Mouse (Mus musculus) embryonic stem cell, embryonic (primary cell): ENCODE data around the gene Ablim1.

Experiments used
- CTCF ChIA-PET, 4 experiments: fragments of 300-600 bp in 2 of 4; fragments of 350-600 bp in 2 of 4; sonication (Branson Sonifier 250); formaldehyde crosslinking; loops; one replicate each; lab custom pipeline; 2022; ENCODE audit warnings: inconsistent platforms in 2 of 4; lab: Charles Lee
- POLR2A ChIA-PET, 4 experiments: fragments of 300-600 bp in 2 of 4; fragments of 350-600 bp in 2 of 4; sonication (Branson Sonifier 250); formaldehyde crosslinking; loops; one replicate each; lab custom pipeline; 2022; ENCODE audit warnings: antibody characterized with exemption in 4 of 4, inconsistent platforms in 1 of 4; lab: Charles Lee

Ablim1 gene

DNA sequence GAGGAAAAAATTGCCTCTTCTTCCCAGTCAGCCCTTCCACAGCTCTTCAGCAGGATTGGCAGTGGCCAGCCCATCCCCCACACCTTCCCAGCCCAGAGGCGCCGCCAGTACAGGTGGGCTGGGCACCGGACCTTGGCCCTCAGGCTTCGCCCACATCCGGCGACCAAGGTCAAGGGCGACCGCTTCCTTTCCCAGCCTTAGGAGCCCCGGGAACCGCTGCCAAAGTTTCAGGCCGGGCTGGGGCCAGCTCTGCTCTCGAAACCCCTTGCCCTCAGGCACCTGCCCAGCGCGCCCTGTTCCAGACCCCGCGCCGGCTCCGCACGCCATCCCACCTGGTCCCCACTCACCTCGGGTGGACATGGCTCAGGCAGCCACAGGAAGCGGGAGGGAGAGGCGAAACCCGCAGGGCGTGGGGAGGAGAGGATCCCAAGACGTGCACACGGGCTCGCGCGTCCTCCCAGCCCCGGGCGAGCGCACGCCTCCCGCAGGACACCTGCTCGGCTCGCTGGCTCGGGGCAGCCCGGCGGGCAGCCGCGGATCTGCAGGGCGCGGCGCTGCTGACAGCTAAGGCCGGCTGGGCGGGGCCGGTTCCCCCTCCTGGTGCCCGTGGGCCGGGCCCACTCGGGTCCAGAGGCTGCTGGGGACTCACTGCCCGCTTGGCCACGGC, at the start of gene Ablim1:
Gene Ablim1 (minus strand): TSS at position 574 of the 667 bp plus-strand sequence.
- CTCF ChIA-PET = interaction anchor here in 3 of 4 experiments (0.5 to 1.4 kb wide), 6 partner anchors 12 to 164 kb away, joined by 3 to 5 read pairs (median 3); no protein-coding TSS in a partner anchor
- POLR2A ChIA-PET = interaction anchor here in 3 of 4 experiments (0.6 to 1.8 kb wide), 11 partner anchors 10 to 568 kb away, joined by 3 to 6 read pairs (median 4); partner anchors contain the start of gene Fam160b1 (in 1 of the 3)

DNA sequence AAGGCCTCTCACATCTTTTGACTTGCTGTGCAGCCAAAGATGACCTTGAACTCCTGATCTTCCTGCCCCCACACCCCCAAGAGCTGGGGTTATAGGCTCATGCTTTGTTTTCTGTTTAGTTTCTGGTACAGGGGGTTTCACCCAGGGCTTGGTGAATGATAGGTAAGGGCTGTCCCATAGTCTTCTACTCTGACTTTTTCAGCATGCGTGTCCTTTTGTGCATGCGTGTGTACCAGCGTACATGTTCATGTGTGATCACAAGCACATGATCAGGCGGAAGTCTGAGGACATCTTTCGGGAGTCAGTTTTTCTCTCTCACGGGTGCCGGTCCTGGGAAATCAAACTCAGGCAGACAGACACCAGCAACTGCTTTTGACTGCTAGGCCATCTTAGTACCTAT, 48.8 kb upstream of the Ablim1 start:
- ChIA-PET POLR2A (interaction anchor here in 2 of 4 experiments (11.4 to 12.4 kb wide), 2 partner anchors 12 to 13 kb away, joined by 147 to 200 read pairs; no protein-coding TSS in a partner anchor), CTCF (no interaction called here)

DNA sequence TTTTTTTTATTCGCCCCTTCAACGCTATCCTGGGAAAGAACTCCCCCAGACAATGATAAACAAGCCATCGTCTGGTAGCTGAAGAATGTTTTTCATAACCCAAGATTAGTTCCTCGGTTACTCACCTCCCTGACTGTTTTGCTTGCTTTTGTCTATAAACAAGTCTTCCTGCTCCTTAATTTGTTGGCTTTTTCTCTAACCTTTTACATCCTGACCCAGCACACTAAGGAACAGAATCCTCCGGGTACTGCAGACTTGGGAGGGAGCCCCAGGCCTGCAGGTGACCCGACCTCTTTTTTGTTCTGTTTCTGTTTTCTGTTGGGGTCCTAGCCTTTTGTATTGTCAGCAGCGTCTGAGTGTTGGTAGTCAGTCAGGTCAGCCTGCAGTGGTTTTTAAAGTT, 48.4 kb upstream of the Ablim1 start:
- ChIA-PET POLR2A (interaction anchor here in 2 of 4 experiments (11.4 to 12.4 kb wide), 2 partner anchors 12 to 13 kb away, joined by 147 to 200 read pairs; no protein-coding TSS in a partner anchor), CTCF (interaction anchor here in 1 of 4 experiments (0.6 kb wide), 1 partner anchor 222 kb away, joined by 3 read pairs; no protein-coding TSS in a partner anchor)

DNA sequence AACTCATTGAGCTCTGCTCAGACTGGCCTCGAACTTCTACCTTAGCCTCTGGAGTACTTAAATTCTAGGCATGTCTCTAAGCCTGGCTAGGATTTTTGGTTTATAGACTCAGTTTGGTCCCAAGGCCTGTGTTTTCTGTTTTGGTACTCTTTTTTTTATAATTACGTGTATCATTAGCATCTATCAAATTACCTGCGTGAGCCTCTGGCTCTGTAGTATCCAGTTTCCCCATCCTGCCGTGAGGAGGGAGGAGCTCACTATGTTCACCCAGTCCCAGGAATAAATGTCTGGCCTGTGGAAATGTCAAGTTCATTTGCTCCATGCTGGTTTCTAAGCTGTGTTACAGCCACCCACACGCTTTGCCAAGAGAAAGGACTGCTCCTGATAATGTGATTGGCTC, 47.9 kb upstream of the Ablim1 start:
- POLR2A ChIA-PET = interaction anchor here (0.6 to 12.4 kb wide), 6 partner anchors 9 to 425 kb away, joined by 3 to 200 read pairs (median 4); no protein-coding TSS in a partner anchor
- CTCF ChIA-PET = interaction anchor here in 1 of 4 experiments (0.6 kb wide), 1 partner anchor 221 kb away, joined by 3 read pairs; no protein-coding TSS in a partner anchor

DNA sequence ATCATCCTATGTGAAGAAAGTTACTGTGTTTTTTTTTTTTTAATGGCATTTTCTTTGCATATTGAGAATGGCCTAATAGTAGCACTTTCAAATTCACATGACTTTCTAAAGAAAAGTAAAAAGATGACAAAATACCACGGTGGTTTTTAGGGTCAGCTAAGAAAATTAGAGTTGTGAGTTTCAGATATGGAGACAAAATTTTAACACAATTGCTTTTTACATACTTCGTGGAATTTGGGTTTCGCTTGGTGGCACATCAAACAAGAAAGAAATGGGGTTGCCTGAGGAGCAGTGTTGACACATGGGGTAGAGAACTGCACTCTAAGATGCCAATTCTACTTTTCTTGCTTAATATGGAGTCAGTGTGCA, 47.2 kb upstream of the Ablim1 start:
- CTCF ChIA-PET = interaction anchor here in 1 of 4 experiments (1.3 to 1.6 kb wide), 2 partner anchors 29 to 249 kb away, joined by 4 to 6 read pairs; partner anchors contain the start of gene Atrnl1
- POLR2A ChIA-PET = interaction anchor here (0.6 to 12.4 kb wide), 8 partner anchors 9 to 424 kb away, joined by 3 to 200 read pairs (median 4); no protein-coding TSS in a partner anchor

DNA sequence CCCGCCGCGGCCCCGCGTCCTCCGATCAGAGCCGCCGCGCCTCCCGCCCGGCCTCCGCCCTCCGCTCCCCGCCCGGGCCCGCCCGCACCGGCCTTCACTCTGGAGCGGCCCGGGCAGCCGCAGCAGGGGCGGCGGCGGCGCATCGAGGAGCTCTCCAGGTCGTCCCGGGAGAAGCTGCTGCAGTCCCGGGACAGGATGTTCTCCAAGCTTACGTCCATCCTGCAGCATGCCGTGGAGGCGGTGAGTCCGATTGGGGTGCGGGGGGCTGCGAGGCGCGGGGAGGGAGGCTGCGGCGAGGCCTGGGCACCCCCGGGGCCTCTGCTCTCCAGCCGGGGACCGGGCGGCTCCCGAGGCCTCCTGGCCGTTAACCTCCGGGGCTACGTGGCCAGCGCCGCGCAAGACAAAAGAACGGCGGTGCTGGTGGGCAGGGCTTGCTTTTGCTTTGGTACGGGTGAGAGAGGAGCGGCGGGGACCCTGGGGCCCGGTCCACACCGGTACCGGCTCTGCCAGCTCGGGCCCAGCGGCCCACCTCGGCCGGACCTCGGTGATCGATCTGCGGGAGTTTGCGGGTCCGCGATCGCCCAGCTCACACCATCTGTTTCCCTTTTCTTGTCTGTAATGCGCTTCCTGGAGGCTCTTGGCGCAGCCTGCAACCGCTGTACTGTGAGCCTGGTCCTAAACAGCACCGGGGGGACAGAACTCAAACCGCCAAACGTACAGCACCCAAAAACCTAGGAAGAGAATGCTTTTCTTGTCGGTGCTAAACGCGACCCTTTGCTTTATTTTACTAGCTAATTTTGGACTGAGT, 46.6 kb upstream of the Ablim1 start:
- ChIA-PET POLR2A (interaction anchor here (0.6 to 12.4 kb wide), 23 partner anchors 8 to 560 kb away, joined by 3 to 200 read pairs (median 3); partner anchors contain the start of gene Ablim1 (in 1 of the 4)), CTCF (interaction anchor here (0.5 to 2.2 kb wide), 27 partner anchors 10 to 385 kb away, joined by 3 to 22 read pairs (median 4); partner anchors contain the start of genes Atrnl1 (in 1 of the 4) and Trub1 (in 1 of the 4))

DNA sequence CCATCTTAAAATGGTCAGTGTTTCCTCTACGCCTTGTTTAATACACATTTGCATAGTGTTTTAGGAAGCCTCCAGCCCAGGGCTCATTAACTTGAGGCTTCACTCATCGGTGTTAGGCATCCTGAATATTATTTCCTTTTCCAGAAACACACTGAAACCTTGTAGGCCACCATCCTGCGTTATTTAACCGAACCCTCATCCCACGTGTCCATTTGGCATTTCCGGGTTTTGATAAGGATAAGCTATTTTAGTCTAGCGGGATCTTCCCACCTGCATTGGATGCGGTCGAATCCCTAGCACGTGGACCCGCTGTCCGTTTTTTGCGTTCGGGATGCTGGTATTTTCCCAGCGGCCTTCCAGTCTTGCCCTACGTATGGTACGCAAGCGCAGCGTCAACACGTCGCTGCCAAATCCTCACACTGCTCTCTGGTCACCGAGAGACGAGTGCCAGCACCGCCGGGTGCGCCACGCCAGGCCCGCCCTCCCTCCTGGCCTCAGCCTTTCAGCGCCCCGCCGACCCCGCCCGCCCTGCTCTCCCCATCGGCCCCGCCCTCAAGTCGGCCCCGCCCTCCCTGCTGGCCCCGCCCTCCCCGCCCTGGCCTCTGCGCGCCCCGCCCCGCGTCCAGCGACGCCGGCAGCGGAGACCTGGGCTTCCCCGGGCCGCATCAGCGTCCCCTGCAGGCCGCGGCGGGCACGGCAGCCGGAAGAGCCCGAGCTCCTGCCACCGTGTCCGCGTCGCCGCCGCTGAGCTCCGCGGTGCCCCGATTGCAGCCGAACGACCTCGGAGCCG, 45.8 kb upstream of the Ablim1 start, which contains the start of gene Fam160b1:
Gene Fam160b1 (plus strand): TSS at position 340 of the 790 bp plus-strand sequence.
- CTCF ChIA-PET = interaction anchor here (0.5 to 2.2 kb wide), 30 partner anchors 11 to 386 kb away, joined by 3 to 22 read pairs (median 4); partner anchors contain the start of genes Atrnl1 (in 1 of the 4) and Trub1 (in 1 of the 4)
- POLR2A ChIA-PET = interaction anchor here in 3 of 4 experiments (0.7 to 12.4 kb wide), 22 partner anchors 8 to 559 kb away, joined by 3 to 200 read pairs (median 4); partner anchors contain the start of gene Ablim1 (in 1 of the 3)

DNA sequence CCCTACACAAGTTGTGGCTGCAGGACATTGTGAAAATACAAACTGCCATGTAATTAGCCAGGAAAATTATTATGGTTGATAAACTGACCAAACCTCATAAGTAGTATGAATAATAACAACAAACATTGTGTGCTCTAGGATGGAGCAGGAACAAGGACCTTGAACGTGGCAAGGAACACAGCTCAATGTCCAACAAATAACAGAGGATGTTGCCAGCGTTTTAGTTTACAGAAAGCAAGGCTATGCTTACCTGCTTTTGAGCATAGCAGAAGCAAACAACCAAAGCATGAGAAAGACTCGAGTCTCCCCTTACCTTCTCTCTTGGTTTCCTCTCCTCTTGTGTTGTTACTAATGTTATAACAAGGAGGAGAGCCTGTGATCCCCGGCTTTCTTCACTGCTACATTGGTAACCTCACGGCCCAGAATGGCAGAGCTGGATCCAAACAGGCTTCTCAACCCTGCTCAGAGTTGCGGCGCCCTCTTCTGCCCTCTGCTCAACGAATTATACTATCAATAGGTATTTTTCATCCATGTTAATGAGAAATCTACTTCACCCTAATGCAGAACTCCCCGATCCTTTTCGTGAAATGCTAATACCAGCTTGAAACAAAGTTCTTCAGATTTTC, 45.1 kb upstream of the Ablim1 start:
- POLR2A ChIA-PET = interaction anchor here in 3 of 4 experiments (1.1 to 12.4 kb wide), 15 partner anchors 9 to 218 kb away, joined by 3 to 200 read pairs (median 4); partner anchors contain the start of gene Ablim1 (in 1 of the 3)
- CTCF ChIA-PET = interaction anchor here in 3 of 4 experiments (0.6 to 2.2 kb wide), 7 partner anchors 15 to 233 kb away, joined by 3 to 22 read pairs (median 3); no protein-coding TSS in a partner anchor

DNA sequence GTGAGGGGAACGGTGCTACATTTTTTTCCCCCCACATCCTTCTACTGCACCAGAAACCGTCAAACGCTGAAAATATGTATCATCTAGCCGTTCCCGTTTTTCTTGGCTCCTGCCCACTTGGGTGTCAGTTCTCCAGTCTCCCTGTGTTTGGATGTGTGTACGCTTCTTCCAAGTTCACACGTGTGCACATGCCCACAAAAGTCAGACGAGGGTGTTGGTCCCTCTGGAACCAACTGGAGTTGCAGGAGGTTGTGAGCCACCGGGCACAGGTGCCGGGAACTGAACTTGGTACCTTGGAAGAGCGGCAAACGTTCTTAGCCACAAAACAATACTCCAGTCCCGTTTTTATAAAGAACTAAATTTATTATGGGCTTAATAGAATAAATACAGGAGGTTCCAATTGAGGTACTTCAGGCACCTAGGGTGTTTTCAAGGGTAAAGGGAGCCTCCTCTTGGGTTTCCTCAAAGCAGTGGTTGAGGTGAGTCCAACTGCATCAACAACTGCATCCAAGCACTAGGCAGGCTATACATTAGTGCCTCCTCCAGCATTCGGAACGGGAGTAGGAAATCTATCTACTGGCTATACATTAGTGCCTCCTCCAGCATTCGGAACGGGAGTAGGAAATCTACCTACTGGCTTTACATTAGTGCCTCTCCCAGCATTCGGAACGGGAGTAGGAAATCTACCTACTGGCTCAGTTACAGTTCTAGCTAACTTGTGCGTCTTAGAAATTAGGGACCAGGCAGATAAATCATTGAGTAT, 44.3 kb upstream of the Ablim1 start:
- ChIA-PET CTCF (interaction anchor here in 3 of 4 experiments (0.8 to 1.9 kb wide), 12 partner anchors 9 to 423 kb away, joined by 3 to 10 read pairs (median 4); no protein-coding TSS in a partner anchor), POLR2A (interaction anchor here in 3 of 4 experiments (0.6 to 12.4 kb wide), 20 partner anchors 8 to 133 kb away, joined by 3 to 200 read pairs (median 4); partner anchors contain the start of gene Trub1 (in 1 of the 3))

DNA sequence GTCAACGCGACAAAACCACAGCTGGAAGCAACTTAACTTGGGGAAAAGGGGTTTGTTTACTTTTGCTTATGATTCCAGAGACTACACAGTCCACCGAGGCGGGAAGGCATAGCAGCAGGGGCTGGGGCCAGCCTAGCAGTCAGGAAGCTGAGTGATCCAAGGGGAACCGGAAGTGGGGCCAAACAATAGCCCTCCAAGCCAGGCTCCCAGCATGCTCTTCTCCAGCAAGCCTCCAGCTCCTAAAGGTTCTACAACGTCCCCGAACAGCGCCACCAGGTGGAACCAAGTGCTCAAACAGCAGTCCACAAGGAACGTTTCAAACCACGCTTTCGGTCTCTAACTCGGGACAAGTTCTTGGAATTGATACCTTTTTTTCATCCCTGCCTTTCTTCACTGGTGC, 43.6 kb upstream of the Ablim1 start:
- CTCF ChIA-PET = interaction anchor here (0.5 to 1.9 kb wide), 20 partner anchors 9 to 485 kb away, joined by 3 to 10 read pairs (median 3); no protein-coding TSS in a partner anchor
- POLR2A ChIA-PET = interaction anchor here in 3 of 4 experiments (0.6 to 12.4 kb wide), 24 partner anchors 9 to 251 kb away, joined by 3 to 200 read pairs (median 4); partner anchors contain the start of genes Ablim1 (in 1 of the 3) and Trub1 (in 1 of the 3)

DNA sequence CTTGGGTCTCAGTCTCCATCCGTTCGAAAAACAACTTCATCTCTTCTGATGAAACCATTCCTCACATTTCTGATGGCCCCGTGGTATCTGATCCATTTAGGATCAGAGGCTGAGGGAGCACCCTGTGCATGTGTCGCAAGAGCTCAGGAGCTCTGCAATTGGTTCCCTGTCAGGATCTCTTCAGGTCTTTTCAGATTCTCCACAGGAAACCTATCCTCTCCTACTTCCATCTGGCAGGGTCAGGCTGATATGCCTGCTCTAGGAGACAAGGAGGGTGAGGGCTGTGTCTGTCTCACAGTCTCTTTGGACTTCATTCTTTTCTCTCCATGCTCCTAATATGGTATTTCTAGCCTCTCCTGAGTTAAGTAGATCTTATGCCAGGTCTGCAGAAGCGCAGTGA, 43.1 kb upstream of the Ablim1 start:
- POLR2A ChIA-PET = interaction anchor here (0.6 to 12.4 kb wide), 26 partner anchors 9 to 584 kb away, joined by 3 to 200 read pairs (median 4); partner anchors contain the start of genes Ablim1 (in 1 of the 4) and Trub1 (in 1 of the 4)

DNA sequence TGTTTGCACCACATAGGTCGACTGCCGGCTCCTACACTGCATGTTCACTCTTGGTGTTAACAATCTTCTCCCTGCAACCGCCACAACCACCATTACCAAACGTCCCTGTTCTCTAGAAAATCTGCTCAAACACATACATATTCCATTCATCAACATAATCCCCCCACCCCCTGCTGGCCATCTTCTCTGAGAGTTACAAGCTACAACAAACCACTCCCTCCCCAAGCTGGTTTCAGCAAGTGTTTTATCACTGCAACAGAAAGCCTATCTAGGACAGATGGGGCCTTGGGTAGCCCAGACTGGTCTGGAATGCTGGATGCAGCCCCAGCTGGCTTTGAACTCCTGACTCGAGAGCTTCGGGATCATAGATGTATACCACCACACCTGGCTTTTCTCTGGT, 42.5 kb upstream of the Ablim1 start:
- CTCF ChIA-PET = interaction anchor here in 3 of 4 experiments (0.5 to 1.9 kb wide), 10 partner anchors 10 to 313 kb away, joined by 3 to 9 read pairs (median 4); no protein-coding TSS in a partner anchor

More for the DNA sequence above, 43.1 kb upstream of the Ablim1 start:
- CTCF ChIA-PET = interaction anchor here (0.5 to 1.9 kb wide), 22 partner anchors 10 to 485 kb away, joined by 3 to 10 read pairs (median 3); no protein-coding TSS in a partner anchor

DNA sequence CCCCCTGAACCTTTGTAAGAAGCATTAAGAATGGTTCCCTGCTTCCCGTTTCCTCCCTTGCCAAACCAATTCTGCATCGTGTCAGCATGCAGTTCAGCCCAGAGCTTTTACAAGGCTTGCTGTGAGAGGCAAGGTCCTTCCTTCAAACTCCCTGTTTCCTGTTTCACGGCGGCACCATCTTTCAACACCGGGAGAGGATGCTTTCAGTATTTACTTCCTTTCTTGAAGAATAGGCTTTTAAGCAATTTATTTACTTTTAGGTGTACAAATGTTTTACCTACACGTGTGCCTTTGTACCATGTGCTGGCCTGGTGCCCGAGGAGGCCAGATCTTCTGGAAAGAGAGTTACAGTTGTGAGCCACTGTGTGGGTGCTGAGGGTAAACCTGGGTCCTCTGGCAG, 41.6 kb upstream of the Ablim1 start:
- ChIA-PET CTCF (interaction anchor here in 1 of 4 experiments (0.7 to 1.4 kb wide), 2 partner anchors 19 to 162 kb away, joined by 3 read pairs; no protein-coding TSS in a partner anchor), POLR2A (interaction anchor here in 2 of 4 experiments (1.0 to 11.4 kb wide), 4 partner anchors 16 to 21 kb away, joined by 4 to 147 read pairs (median 8); no protein-coding TSS in a partner anchor)

More for the DNA sequence above, 42.5 kb upstream of the Ablim1 start:
- POLR2A ChIA-PET = interaction anchor here (0.6 to 12.4 kb wide), 15 partner anchors 18 to 1643 kb away, joined by 3 to 200 read pairs (median 4); partner anchors contain the start of gene Ablim1 (in 1 of the 4)

DNA sequence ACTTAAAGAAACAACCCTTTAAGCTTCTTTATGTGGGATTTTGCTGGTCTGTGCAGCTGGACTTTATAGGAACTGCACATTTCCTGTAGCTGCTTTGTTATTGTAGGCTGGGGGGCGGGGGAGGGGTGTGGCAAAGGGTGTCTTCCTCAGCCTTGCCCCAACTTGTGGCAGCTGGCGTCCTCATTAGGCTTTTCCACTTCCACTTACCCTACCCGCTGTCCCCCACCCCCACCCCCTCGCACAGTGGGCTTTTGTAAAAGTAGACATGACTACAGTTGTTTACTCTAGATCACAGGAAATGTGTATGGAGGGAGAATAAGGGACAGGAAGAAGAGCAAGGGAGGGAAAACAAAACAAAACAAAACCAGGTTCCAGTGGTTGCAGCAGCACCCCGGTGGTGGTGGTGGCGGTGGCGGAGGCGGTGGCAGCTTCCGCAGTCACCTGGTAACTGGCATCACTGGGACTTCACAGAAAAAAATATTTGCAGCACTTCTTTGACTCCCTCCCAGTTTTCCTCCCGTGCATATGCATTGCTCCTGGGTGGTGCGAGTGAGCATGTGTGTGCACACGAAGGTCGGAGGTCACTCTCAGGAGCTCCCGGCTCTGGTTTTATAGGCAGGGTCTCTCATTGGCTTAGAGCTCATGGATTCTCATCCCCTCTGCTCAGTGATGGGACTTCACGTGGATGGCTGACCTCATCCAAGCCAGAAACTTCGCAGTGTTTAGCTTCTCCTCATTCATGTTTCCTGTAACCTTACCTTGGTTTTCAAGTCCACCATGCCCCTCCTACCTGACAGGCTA, 40.9 kb upstream of the Ablim1 start:
- ChIA-PET POLR2A (interaction anchor here in 2 of 4 experiments (0.9 to 11.4 kb wide), 7 partner anchors 16 to 238 kb away, joined by 3 to 147 read pairs (median 5); no protein-coding TSS in a partner anchor), CTCF (interaction anchor here in 2 of 4 experiments (0.5 to 1.4 kb wide), 5 partner anchors 19 to 217 kb away, joined by 3 to 5 read pairs (median 3); no protein-coding TSS in a partner anchor)
